Mouse (Mus musculus) erythroid progenitor cell, adult 5-6 weeks (primary cell): ENCODE results near the gene Ces1a. TPM values are rescaled to one million over a fixed set of nuclear protein-coding genes. Genes with fewer than 3 reads are reported as not detected.
A peak's percentile ranks its signal among the peaks of the same experiment; 100 is the strongest.

Experiments
- ATAC-seq: replicated peaks from 2 replicates; pipeline ENCODE4 v1.8.0; 2016; ENCODE audit warnings: moderate number of reproducible peaks, mild to moderate bottlenecking, moderate TSS enrichment, inconsistent platforms; ENCODE audit not compliant: poor library complexity, low FRiP score, severe bottlenecking
- total RNA-seq, 2 experiments: library from RNA; stranded (forward) in 1 of 2; stranded (reverse) in 1 of 2; fragments of 150-400 nt in 1 of 2; fragments of 186-747, 209-891 nt in 1 of 2; gene quantifications; 2 replicates each; pipeline versions ENCODE4 v1.2.3 to v1.2.4; 2015 to 2017; ENCODE audit warnings: low replicate concordance in 2 of 2

The Ces1a gene
- total RNA-seq (2015; ENCODE audit: low replicate concordance) = not detected in 2 replicates
- not detected in 2 replicates for total RNA-seq (2017; ENCODE audit: low replicate concordance)

GRCm38 (mm10) chr8:93048092-93048491 is at the start of gene Ces1a:
TSS of gene Ces1a (minus strand) at chr8:93048192.
- ATAC-seq = no peak

GRCm38 (mm10) chr8:93095376-93095775 is 47.4 kb upstream of the Ces1a start:
- ATAC-seq = no peak

GRCm38 (mm10) chr8:93091324-93091723 is 43.3 kb upstream of the Ces1a start:
- ATAC-seq = no peak

DNA sequence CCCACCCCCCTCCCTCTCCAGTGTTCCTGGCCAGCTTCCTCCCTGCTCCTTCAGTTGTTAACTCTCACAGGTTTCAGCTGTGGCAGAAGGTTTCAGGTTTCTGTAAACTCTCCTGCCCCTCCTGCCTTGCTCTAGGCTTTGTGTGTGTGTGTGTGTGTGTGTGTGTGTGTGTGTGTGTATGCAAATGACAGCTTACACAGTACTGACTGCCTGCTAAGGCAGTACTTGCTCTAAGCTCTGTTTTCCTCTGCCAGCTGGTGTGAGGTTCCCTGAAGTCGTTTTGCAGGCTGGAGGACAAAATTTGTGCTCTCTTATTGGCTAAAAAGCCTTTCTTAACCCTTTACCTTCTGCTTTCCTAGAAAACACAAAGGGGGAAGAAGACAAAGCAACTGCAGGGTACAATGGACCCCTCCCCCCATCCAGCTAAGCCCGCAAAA is 40.7 kb upstream of the Ces1a start:
- no peak for ATAC-seq

DNA sequence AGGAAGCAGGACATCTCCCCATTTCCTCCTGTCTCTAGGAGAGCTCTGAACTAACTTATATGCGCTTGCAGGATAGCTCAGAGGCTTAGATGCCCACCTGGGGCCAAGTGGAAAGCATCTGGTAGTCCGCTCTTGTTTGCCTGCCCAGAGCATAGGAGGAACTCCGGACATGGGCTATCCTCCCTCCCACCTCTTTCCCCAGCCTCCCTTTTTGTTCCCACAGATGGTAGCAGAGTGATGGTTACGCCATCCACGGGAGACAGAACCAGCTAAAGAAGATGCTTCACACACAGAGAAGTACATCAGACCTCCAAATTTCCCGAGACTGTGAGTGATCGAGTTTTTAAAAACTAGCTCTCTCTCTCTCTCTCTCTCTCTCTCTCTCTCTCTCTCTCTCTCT is 40.2 kb upstream of the Ces1a start:
- ATAC-seq = no peak

- ATAC-seq = no peak
These were observed 31.9 kb upstream of the Ces1a start, which contains the start of gene Ces1b for GRCm38 (mm10) chr8:93079887-93080286. TSS of gene Ces1b (minus strand) at chr8:93080017.

DNA sequence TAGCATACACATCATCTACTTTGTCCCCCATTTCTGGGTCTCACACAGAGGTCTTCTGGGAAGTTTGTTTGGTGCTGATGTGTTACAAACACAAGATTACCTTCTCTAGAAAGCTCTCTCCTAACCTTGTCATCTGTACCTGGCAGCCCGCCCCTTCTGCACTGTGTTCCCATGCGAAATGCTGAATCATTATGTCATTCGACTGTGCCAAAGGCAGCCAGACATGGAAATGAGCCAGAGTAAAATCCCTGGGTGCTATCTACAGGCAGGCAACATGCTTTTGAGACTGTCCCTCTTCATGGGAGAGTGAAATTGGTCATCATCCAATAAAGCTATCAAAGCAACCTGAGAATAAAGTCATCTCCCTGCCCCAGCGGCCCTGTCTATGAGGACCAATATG is 27.3 kb upstream of the Ces1a start:
- no peak for ATAC-seq

DNA sequence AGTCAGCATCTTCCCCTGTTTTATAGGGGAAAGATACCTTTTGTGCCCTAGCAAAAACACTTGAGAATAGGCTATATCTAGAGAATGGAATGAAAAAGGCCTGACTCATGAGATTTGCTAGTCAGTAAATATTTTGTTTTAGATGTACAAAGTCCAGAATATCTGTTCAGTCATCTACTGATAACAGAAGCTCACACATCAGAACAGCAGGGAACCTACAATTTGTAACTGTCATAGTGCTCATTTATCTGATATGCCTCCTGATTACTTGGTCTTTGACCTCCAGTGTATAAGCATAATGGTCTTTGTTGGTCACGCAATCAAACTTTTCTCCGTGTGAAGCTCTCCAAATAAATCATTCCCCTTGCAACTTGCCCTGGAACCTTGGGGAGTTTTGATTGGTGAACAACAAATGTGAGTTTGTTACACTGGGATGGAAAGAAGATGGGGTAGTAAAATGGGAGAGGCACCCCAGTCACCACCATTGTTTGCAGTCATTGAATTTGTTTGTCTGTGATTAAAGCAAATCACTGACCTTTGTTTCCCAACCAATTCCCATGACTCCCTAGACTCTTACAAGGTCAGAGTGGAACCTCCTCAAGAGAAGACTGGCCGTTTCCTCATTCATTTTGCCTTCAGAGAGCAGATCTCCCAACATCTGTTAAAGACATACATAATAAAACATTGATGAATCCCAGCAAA is 15.6 kb upstream of the Ces1a start:
- ATAC-seq = no peak

DNA sequence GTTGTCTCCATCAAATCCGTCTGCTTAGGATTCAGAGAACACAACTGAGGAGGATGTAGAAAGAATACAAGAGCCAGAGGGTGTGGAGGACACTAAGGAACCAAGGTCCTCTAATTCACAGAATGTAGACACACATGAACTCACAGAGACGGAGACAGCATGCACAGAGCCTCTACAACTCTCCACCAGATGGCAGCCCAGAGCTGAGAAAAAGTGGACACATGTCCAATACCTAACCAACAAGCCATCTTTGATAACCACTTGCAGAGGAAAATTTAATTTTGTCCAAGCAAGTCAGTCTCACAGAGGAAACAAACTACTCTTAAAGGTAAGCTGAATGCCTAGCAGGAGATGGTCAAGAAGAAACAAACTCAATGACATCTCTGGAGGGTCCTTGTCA is 11.2 kb upstream of the Ces1a start:
- ATAC-seq = no peak

DNA sequence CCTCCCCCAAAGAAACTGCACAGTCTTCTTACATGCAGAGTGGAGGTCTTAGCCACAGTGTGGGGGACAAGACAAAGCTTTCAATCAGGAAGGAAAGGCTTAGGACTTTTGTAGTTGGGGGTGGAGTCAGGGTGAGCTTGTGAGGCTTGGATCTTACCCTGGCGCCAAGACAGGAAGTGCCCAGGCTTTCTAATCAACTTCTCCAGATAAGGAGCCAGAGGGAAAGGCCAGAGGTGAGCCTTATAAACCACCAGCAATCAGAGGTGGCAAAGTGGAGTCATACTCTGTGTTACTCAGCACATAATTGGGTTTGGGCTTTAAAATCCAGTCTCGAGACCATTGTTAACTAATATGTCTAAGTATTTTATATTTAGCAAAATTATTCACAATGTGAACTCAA is 7.2 kb upstream of the Ces1a start:
- ATAC-seq = no peak

GRCm38 (mm10) chr8:93048510-93049416 is 771 bp upstream of the Ces1a start:
- ATAC-seq = no peak

- ATAC-seq = no peak
These were observed 4.9 kb downstream of the Ces1a start for GRCm38 (mm10) chr8:93043083-93043482.

DNA sequence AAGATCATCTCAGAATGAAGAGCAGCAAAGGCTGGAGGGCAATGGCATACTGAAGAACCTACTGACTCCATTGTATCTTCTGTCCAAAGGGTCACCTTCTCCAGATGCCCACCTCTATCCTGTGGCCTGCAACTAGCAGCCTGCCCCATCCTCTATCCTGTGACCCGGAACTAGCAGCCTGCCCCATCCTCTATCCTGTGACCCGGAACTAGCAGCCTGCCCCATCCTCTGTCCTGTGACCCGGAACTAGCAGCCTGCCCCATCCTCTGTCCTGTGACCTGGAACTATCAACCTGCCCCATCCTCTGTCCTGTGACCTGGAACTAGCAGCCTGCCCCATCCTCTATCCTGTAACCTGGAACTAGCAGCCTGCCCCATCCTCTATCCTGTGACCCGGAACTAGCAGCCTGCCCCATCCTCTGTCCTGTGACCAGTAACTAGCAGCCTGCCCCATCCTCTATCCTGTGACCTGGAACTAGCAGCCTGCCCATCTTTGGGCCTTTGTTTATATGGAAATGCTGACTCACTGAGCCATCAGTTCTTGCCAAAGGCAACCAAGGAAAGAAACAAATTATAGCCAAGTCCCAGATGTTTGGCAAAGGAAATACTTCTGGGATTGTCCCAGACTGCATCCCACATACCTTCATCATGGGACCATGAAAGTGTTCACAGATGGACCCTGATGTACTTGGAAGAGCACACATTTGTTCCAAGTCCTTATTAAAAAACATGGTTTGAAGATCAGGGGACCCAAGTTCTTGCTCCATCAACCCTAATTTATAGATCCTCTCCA is 7.0 kb downstream of the Ces1a start:
- ATAC-seq = no peak

DNA sequence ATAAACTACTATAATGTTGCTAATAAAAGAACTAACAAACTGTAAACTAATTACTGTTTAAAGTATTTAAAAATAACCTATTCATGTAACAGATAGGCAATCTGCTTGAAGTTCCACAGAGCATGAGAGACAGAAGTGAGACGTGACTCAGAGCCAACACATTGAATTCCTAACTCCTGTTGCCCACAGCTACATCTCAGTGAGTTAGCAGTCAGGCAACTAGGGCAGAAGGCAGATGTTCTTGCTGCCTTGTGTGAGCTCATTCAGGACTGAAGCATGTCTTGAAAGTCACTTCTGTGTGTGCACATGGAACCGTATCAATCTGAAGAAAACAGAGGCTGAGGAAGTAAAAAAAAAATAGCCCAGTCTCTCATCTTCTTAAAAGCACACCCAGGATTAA is 7.7 kb downstream of the Ces1a start:
- ATAC-seq = no peak

- no peak for ATAC-seq
These were observed 9.2 kb downstream of the Ces1a start for GRCm38 (mm10) chr8:93038831-93039230.

GRCm38 (mm10) chr8:93030664-93031063 is 17.3 kb downstream of the Ces1a start:
- ATAC-seq = no peak

DNA sequence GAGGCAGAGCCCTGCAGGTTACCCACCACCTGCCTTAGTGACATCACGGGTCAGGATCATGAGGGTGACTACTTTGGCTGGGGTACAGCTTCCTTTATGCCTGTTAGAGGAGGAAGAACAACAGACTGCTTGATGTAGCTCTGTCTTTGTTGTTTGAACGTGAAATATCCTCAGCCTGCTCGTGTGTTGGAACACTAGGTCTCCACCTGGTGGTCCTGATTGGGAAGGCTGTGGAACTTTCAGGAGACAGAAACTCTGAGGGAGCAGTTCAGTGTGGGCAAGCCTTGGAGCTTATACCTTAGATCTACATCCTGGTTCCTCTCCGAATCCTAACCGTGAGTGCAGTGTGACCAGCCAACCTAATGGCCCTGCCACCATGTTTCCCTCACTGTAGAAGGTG is 26.3 kb downstream of the Ces1a start:
- no peak for ATAC-seq

DNA sequence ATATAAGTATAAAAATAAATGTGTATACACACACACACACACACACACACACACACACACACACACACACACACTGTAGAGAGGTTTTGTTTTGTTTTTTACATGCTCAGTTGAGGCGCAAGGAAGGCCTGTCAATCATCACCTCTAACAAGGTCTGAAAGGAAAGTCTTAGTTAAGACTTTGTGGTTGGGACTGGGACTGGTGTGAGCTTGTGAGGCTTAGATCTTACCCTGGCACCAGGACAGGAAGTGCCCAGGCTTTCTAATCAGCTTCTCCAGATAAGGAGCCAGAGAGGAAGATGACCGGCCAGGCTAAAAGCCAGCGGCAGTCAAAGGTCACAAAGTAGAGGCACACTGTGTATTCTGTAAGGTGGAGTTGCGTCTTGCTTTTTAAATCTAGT is 33.7 kb downstream of the Ces1a start:
- no peak for ATAC-seq

GRCm38 (mm10) chr8:93012226-93012625 is 35.8 kb downstream of the Ces1a start:
- no peak for ATAC-seq

GRCm38 (mm10) chr8:93011439-93011838 is 36.6 kb downstream of the Ces1a start:
- ATAC-seq = 0 out of 2 replicates have a peak, but pooled peaks have one; percentile 34
